Mouse (Mus musculus): ENCODE data around the gene Map3k4.

DNA sequence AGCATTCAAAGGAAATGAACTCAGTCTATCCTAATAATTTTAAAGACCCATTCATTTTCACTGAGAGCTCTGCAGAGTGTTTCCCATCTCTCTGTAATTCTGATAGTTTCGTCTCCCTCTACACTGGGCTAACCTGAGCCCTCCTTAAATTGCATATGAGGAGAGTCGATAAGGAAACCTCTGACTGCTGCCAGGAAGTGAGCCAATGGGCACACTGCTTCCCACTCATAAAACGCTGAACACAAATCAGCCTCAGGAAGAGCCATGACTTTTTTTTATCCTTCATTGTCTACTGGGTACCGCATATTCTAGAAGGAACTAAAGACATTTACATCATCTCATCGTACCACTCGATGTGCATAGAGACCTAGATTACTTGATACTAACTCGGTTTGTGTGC, 1.2 kb upstream of the Map3k4 start:
- TF ChIP-seq EP300 (optimal IDR thresholded peaks at IDR 0.05) (no peak), CTCF (IDR thresholded peaks at IDR 0.05; ENCODE audit: low read depth) (no peak)
